Comparison of ENCODE assay signal across 15 mouse cellular contexts in the genomic region with DNA sequence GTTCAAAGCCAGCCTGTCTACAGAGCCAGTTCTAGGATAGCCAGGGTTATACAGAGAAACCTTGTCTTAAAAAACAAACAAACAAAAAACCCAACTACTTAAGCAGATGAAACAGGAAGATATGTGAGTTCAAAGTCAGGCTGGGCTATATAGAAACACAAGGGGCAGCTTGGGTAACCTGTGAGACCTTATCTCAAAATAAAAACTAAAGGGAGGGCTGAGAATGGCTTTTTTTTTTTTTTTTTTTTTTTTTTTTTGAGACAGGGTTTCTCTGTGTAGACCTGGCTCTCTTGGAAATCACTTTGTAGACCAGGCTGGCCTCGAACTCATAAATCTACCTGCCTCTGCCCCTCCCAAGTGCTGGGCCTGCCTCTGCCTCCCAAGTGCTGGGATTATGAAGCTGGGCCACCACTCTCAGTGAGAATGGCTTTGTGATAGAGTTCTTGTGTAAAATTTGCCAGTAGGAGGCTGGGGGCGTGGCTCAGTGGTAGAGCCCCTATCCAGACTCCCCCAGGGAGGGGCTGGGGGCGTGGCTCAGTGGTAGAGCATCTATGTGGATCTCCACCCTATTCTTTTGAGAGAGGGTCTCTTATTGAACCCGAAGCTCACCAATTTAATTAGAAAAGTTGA. TPM values are rescaled to one million over a fixed set of nuclear protein-coding genes. Genes with fewer than 3 reads are reported as not detected.
DNase-seq lines count a peak whose midpoint lies in the region; ATAC-seq and TF ChIP-seq lines count a peak whose summit lies in the region.
"Had no signal": no experiment of that assay in that cellular context is flagged by ENCODE, and none has a peak within 500 bp of the region (broad histone marks: within the 10 kb centered on the region; RNA-seq: fewer than 3 reads in every experiment).

No protein-coding gene starts in this region.

- no peak for ATAC-seq in heart, embryonic 16.5 days (replicated peaks; ENCODE audit: extremely low read depth, insufficient read depth, low FRiP score)
- ATAC-seq in hindbrain, embryonic 13.5 days (ENCODE audit: low FRiP score), result no peak
- ATAC-seq in stomach, postnatal 0 days (ENCODE audit: low FRiP score, low TSS enrichment), result no peak
- ATAC-seq: intestine, embryonic 15.5 days had no signal

- H3K27ac ChIP-seq in heart, embryonic 16.5 days (ENCODE audit: low read length), result peak overlapping the region; percentile 41; the same call in 1 of the 2 replicates
- no peak overlapping the region for H3K27ac ChIP-seq in hindbrain, embryonic 13.5 days
- H3K27ac ChIP-seq in stomach, postnatal 0 days (replicated peaks), result no peak overlapping the region
- H3K27ac ChIP-seq: embryonic facial prominence, embryonic 13.5 days; forebrain, embryonic 10.5 days; intestine, embryonic 15.5 days; lung, embryonic 15.5 days had no signal

- no peak overlapping the region for H3K4me3 ChIP-seq in heart, embryonic 16.5 days (ENCODE audit: low read length)
- no peak overlapping the region for H3K4me3 ChIP-seq in hindbrain, embryonic 13.5 days
- no peak overlapping the region for H3K4me3 ChIP-seq in stomach, postnatal 0 days (ENCODE audit: low read depth, low read length)
- H3K4me3 ChIP-seq: embryonic facial prominence, embryonic 13.5 days; forebrain, embryonic 10.5 days; intestine, embryonic 15.5 days; lung, embryonic 15.5 days had no signal

- H3K4me1 ChIP-seq in heart, embryonic 16.5 days (ENCODE audit: control insufficient read depth, insufficient read depth, low read length), result peaks cover 4% of the 10 kb centered on the region; the same call in 1 of the 2 replicates
- H3K4me1 ChIP-seq in hindbrain, embryonic 13.5 days (replicated peaks), result peaks cover 9% of the 10 kb centered on the region
- peaks cover 3% of the 10 kb centered on the region; the same call in 1 of the 2 replicates for H3K4me1 ChIP-seq in stomach, postnatal 0 days (replicated peaks; ENCODE audit: control insufficient read depth, insufficient read depth)

- no peak for DNase-seq in heart, postnatal 25 days (ENCODE audit: low spot score)
- peak; percentile 45 to 52 for DNase-seq in B cell, adult 2 months
- DNase-seq in T-cell, adult 2 months (ENCODE audit: low spot score), result peak; percentile 11
- peak; percentile 62 to 76 for DNase-seq in thymus, adult 18-20 months
- DNase-seq in layer of hippocampus, postnatal 25 days (ENCODE audit: extremely low spot score in 1 of 2, low spot score in 1 of 2), result no peak
- no peak for DNase-seq in stomach, postnatal 0 days (ENCODE audit: low spot score)
- DNase-seq: adrenal gland, postnatal 25 days; cerebellum, postnatal 36 days; layer of hippocampus, postnatal 36 days had no signal

- intact Hi-C loops in heart, postnatal 25 days (cut with DNase I), result no loop called here

- 47% methylated on average over 4 of the region's 4 CpGs for WGBS in heart, embryonic 16.5 days
- 51% methylated on average over 4 of the region's 4 CpGs for WGBS in hindbrain, embryonic 13.5 days
- 43% methylated on average over 4 of the region's 4 CpGs for WGBS in stomach, postnatal 0 days

- H3K9me3 ChIP-seq in heart, embryonic 16.5 days (replicated peaks; ENCODE audit: control insufficient read depth, low read length), result no peaks in the 10 kb centered on the region
- H3K9me3 ChIP-seq in hindbrain, embryonic 13.5 days, result no peaks in the 10 kb centered on the region
- H3K9me3 ChIP-seq in stomach, postnatal 0 days (ENCODE audit: control insufficient read depth, low read length), result no peaks in the 10 kb centered on the region
- H3K9me3 ChIP-seq: embryonic facial prominence, embryonic 13.5 days; forebrain, embryonic 10.5 days; intestine, embryonic 15.5 days; lung, embryonic 15.5 days had no signal

- H3K4me2 ChIP-seq in heart, embryonic 16.5 days (ENCODE audit: low read depth, low read length), result no peak overlapping the region
- no peak overlapping the region for H3K4me2 ChIP-seq in hindbrain, embryonic 13.5 days
- no peak overlapping the region for H3K4me2 ChIP-seq in stomach, postnatal 0 days (replicated peaks; ENCODE audit: low read depth)
- H3K4me2 ChIP-seq: embryonic facial prominence, embryonic 13.5 days; intestine, embryonic 15.5 days; lung, embryonic 15.5 days had no signal

- no peak for TF ChIP-seq CTCF in stomach, postnatal 0 days (IDR thresholded peaks at IDR 0.05; ENCODE audit: low read depth)

- no peaks in the 10 kb centered on the region for H3K36me3 ChIP-seq in heart, embryonic 16.5 days (ENCODE audit: control insufficient read depth, insufficient read depth)
- no peaks in the 10 kb centered on the region for H3K36me3 ChIP-seq in hindbrain, embryonic 13.5 days
- no peaks in the 10 kb centered on the region for H3K36me3 ChIP-seq in stomach, postnatal 0 days (ENCODE audit: control insufficient read depth, insufficient read depth, low read length)
- H3K36me3 ChIP-seq: embryonic facial prominence, embryonic 13.5 days; forebrain, embryonic 10.5 days; intestine, embryonic 15.5 days; lung, embryonic 15.5 days had no signal

- TF ChIP-seq EP300 in stomach, postnatal 0 days (optimal IDR thresholded peaks at IDR 0.05), result no peak

- 0 out of 2 replicates have a peak, but pooled peaks cover 4% of the 10 kb centered on the region for H3K27me3 ChIP-seq in heart, embryonic 16.5 days (ENCODE audit: control insufficient read depth, insufficient read depth, low read length)
- peaks cover 20% of the 10 kb centered on the region for H3K27me3 ChIP-seq in hindbrain, embryonic 13.5 days
- no peaks in the 10 kb centered on the region for H3K27me3 ChIP-seq in stomach, postnatal 0 days (ENCODE audit: control insufficient read depth, insufficient read depth, low read length)
- H3K27me3 ChIP-seq: intestine, embryonic 15.5 days; lung, embryonic 15.5 days had no signal

- H3K9ac ChIP-seq in heart, embryonic 16.5 days (ENCODE audit: low read length), result no peak overlapping the region
- no peak overlapping the region for H3K9ac ChIP-seq in hindbrain, embryonic 13.5 days
- no peak overlapping the region for H3K9ac ChIP-seq in stomach, postnatal 0 days (ENCODE audit: low read length)
- H3K9ac ChIP-seq: embryonic facial prominence, embryonic 13.5 days; intestine, embryonic 15.5 days; lung, embryonic 15.5 days had no signal

RNA-seq across cellular contexts. Expression of gene Cux1, which starts 59.0 kb away (rescaled TPM):
- 87.6 and 89.0 TPM in 2 replicates for polyA plus RNA-seq in heart, embryonic 16.5 days (2015; fragmentation: Nextera tagmentation; extraction: Ambion mirVana)
- total RNA-seq in heart, postnatal 25 days (2021), result 100 to 1,000 TPM in 1 of 2 experiments, 10 to 100 TPM in 1; 99.9 to 105 TPM
- 10 to 100 TPM; 36.6 to 37.1 TPM for total RNA-seq in layer of hippocampus, postnatal 25 days (2021)
- 104 and 106 TPM in 2 replicates for polyA plus RNA-seq in hindbrain, embryonic 13.5 days (2015; fragmentation: Nextera tagmentation; extraction: Ambion mirVana)
- 33.7 and 36.3 TPM in 2 replicates for polyA plus RNA-seq in stomach, postnatal 0 days (2015; fragmentation: Nextera tagmentation; extraction: Ambion mirVana)

Comparison
In these comparisons a context has a peak if more than half of its experiments do, and no peak if none do; other contexts are left out.
1. DNase-seq: peak in B cell, adult 2 months (2 of 2), T-cell, adult 2 months (single experiment) and thymus, adult 18-20 months (2 of 2); none in heart, postnatal 25 days (single experiment), layer of hippocampus, postnatal 25 days (0 of 2) and stomach, postnatal 0 days (single experiment).